Mouse (Mus musculus) kidney, adult 2 months (tissue): ENCODE results near the gene Gm49325.

ENCODE experiments used
- CTCF ChIP-seq: fragments of 200-500 bp; conservative IDR thresholded peaks from 2 replicates; pipeline ENCODE4 v1.5.1; 2011; ENCODE audit warnings: low read depth, mild to moderate bottlenecking, control low read depth, low read length, moderate library complexity, mixed read lengths; ENCODE audit not compliant: insufficient read depth, insufficient read length
- POLR2A ChIP-seq: fragments of 200-500 bp; IDR thresholded peaks from one replicate; pipeline ENCODE4 v1.6.1; 2011; ENCODE audit warnings: low read depth, low read length, control low read depth

GRCm38 (mm10) chr10:77560830-77561229 lies 45.2 kb upstream of the Gm49325 start:
- TF ChIP-seq CTCF: no peak
- TF ChIP-seq POLR2A: no peak
